Mouse (Mus musculus) adrenal gland (tissue): Measurements from ENCODE around the gene Itgb1bp1.

Source experiments
- intact Hi-C: fragments of 180-260 bp; cut with DNase I; formaldehyde crosslinking; loops from one replicate; pipeline ENCODE4 v1.15.1; 2025

Itgb1bp1 gene

DNA sequence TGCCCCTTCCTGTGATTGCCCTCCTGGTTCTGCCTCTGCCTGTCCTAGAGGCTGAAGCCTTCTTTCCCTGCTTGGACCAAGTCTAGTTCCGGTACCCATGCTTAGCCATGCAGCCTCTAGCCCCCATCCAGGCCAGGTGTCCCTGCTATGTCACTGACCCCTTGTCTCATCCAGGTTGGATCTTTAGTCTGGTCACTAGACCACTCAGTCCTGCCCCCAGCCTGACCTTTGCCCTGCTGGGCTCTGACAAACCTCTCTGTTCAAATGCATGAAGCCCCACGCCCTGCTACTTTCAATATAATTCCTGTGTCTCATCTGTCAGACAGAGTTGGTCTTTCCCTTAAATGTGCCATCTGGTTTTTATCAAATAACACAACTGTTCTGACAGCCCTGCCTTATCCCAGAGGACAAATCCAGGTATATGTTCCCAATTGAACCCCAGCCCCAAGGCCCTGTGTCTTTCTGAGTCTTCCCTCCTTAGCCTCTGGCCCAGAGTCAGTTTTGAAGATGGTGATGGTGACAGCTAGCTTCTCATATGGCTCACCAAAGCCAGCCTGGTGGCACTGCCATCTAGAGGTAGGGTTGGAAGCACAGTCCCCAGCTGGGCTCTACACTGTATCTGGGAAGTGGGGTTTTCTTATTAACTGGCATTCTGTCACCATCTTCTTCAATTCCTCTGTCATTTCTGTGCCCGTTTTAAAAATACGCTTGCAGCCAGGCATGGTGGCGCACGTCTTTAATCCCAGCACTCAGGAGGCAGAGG lies 25.4 kb downstream of the Itgb1bp1 start:
- intact Hi-C loops = loop anchor here (10.0 kb wide), 1 partner anchor 186 kb away; no protein-coding TSS in a partner anchor

DNA sequence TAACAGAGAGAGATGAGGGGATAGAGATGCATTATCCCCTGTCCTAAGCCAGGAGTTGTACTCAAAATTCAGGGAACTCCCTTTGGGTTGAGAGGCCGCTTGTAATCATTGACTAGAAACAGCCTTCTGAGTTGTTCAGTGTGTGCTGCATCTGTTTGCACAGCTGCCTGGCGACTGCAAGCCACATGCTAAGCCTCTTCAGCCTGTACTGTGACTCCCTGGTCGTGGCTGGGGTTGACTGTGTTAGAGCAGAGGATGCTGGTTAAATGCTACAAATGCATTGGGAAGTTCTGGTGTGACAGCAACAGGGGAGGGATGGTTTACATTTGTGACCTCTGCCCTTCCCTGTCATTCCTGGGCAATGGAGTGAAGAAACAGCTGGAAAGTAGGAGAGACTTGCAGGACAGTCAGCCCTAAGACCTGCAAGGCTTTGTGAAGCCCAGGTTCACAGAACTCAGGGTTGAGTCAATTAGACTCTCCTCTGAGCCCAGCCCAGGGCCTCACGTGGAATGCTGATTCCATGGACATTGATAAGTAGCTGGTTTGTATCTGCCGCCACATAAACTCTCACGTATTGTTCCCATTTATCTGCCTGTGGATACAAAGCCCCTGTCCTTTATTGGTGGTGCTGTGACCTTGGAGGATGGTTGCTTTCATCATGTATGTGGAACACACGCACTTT lies 38.2 kb downstream of the Itgb1bp1 start:
- intact Hi-C loops = no loop called here

- intact Hi-C loops = no loop called here
Measured at GRCm38 (mm10) chr12:21244375-21244960, 41.6 kb downstream of the Itgb1bp1 start.

DNA sequence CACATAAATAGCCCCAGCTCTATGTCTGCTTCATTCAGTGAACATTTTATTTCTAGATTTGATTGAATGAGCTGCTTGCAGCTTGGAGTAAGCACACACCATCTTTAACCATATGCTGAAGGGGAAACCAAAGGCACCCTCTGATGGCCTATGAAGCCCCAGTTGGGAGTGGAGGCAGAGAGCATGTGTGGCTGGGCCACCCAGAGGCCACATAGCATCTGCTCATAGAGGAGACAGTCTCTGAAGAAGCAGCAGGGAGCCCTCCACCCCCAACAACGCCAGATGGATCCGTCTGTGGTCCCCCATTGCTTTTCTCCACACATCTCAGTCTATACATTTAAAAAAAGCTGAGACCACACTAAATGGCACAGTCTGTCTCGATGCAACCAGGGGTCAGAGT lies 44.1 kb downstream of the Itgb1bp1 start:
- intact Hi-C loops = no loop called here

- intact Hi-C loops = no loop called here
Measured at GRCm38 (mm10) chr12:21234560-21234959, 51.5 kb downstream of the Itgb1bp1 start.

DNA sequence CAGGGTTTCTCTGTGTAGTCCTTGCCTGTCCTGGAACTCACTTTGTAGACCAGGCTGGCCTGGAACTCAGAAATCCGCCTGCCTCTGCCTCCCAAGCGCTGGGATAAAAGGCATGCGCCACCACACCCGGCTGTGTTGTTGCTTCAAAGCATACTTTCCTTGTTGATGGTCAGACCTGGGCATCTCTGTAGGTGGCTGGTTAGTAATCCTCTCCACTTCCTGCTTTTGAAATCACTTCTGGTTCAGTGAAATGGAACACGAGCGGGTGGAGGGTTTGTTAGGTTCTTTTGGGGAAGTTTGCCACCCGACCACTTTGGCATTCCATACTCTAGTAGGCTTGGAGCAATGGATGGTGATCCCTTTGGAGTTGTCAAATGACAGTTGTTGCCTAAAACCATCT lies 52.4 kb downstream of the Itgb1bp1 start:
- intact Hi-C loops = loop anchor here (2.0 kb wide), 1 partner anchor 31 kb away; no protein-coding TSS in a partner anchor

- intact Hi-C loops = loop anchor here (5.0 to 10.0 kb wide), 2 partner anchors 94 to 117 kb away; no protein-coding TSS in a partner anchor
Measured at GRCm38 (mm10) chr12:21229076-21229918, 56.8 kb downstream of the Itgb1bp1 start.

- intact Hi-C loops = loop anchor here (5.0 to 10.0 kb wide), 2 partner anchors 94 to 116 kb away; no protein-coding TSS in a partner anchor
Measured at GRCm38 (mm10) chr12:21228650-21229049, 57.4 kb downstream of the Itgb1bp1 start.

DNA sequence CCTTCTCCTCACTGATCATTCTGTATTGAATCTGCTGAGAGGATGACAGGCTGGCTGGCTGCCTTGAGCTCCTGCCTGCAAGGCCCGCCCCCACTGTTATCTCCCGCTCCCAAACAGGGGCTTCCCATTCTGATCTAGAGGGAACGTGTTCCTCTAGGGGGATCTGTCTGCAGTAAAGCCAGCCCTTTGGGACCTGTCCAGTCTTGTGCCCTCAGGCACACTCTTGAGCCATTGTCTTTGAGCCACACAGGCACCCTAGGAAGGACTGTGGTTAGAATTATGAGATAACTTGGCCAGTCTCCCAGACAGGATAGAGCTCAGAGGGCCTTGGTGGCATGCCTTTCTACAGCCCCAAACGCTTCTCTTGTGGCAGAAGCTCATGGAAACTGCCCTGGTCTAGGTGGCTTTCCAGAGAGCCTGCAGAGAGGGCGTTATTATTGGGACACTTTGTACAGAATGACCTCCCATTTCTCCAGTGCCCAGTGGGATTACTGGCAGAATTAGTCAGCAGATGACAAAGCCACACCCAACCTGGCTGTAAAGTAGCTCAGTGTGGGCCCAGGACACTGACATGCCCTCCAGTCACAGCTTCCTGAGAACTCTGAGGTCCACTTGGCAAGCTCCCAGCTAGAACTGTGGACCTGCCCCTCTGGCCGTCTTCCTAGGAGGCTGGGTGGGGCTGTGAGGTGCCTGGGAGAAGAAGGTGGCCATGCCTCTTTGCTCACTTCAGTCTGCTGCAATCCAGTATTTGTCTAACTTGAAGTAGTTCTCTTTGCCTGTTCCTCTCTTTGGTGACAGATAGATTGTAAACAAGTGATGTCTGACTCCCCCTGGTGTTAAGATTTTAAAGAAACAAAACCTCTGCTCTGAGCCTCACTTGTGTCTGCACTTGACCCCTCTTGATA lies 58.8 kb downstream of the Itgb1bp1 start:
- intact Hi-C loops = loop anchor here (5.0 to 10.0 kb wide), 2 partner anchors 93 to 115 kb away; no protein-coding TSS in a partner anchor

DNA sequence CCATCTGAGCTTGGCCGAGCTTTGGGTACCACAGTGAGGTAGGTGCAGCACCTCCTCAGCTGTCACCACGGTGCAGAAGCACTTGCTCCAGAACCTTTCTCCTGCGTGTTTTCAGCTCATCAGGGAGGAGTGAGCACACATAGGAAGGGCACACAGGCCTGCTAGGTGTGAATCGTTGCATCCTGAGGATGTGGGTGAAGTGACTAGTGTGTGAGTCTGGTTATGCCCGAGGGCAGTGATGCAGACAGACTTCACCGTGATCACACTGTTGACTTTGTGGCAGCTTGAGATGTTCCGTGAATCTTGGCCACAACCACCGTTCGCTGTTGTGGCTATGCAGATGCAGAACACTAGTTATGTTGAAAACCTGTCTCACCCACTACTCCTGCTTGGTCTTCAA lies 59.8 kb downstream of the Itgb1bp1 start:
- intact Hi-C loops = loop anchor here (5.0 to 10.0 kb wide), 2 partner anchors 92 to 114 kb away; no protein-coding TSS in a partner anchor

DNA sequence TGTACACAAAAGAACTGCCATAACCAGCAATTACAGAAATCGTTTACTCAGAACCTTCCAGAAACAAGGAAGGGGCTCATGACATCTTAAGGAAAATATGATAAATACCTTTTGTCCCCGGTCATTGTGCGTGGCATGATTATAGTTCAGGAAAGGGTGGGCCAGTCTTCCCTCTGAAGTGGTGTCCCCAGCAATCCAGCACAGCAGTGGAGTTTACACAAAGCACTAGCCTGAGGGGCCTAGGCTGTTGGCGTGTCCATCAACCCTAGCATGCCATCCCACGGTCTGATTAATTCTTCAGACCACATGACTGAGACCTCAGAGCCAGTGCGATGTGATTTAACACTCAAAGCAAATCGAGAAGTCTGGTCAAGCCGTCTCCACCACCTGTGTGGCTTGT lies 60.7 kb downstream of the Itgb1bp1 start:
- intact Hi-C loops = loop anchor here (5.0 to 10.0 kb wide), 2 partner anchors 91 to 113 kb away; no protein-coding TSS in a partner anchor

DNA sequence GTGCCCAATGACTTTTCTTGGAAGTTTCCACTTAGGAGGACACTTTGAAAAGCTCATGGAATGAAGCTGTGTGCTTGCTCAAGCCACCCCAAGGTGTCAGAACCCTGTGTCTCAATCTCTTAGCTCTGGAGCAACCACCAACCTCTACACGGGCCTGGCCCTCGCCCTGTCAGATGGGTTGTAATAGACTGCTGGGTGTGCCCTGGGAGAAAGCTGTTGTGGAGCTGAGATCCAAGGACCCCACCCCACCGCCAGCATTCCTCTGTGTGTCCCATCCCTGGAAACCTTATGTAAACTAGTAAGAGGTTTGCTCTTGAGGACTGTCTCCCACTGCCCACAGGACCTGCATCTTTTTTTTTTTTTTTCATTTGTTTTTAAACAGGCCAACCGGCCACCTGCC lies 62.2 kb downstream of the Itgb1bp1 start:
- intact Hi-C loops = loop anchor here (5.0 to 10.0 kb wide), 2 partner anchors 37 to 89 kb away; no protein-coding TSS in a partner anchor

DNA sequence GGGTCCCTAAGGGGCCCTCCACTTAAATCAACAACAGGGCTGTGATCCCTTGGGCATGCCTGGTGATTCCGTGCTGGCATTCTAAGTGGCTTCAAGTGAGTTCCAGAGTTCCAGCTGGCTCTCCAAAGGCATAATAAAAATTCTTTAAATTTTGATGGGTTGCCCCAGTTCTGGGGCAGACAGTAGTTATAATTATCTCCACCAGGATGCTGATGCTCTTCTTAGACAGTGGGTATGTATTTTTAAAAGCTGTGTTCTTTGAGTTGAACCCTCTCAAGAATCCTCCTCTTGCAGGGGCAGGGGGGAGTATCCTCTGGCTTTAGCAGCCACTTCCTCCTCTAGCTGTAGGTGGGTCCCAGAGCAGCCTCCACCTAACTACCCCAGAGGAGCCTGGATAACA lies 65.5 kb downstream of the Itgb1bp1 start:
- intact Hi-C loops = loop anchor here (5.0 to 10.0 kb wide), 2 partner anchors 33 to 86 kb away; no protein-coding TSS in a partner anchor

DNA sequence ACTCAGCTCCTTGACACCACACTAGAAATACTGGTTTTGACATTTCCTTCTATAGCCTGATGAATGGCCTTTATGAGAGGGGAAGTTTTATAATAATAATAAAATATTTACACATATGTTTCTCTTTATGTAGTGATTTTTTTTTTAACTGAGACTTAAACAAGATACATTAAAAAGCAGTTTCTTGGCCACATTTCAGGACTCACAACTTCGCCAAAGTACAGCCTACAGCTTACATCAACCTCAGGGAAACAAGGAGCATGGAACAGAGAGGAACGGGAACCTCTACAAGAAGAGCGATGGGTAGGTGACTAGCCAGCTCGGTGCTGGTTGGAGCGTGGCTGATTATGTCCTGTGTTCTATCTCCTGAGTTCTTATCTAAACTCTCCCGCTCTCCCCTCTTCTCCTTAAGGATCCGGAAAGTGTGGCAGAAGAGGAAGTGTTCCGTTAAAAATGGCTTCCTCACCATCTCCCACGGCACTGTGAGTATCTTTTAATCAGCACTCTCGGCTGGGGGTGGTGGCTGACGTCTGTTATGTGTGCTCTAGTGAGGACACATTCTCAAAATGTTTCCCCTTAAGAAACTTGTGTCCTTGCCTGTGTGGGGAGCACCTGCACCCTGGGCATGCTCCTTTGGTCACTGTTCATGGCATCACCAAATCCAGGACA lies 68.2 kb downstream of the Itgb1bp1 start:
- intact Hi-C loops = no loop called here

- intact Hi-C loops = no loop called here
Measured at GRCm38 (mm10) chr12:21214551-21215165, 71.4 kb downstream of the Itgb1bp1 start.

- intact Hi-C loops = no loop called here
Measured at GRCm38 (mm10) chr12:21212876-21213275, 73.2 kb downstream of the Itgb1bp1 start.

DNA sequence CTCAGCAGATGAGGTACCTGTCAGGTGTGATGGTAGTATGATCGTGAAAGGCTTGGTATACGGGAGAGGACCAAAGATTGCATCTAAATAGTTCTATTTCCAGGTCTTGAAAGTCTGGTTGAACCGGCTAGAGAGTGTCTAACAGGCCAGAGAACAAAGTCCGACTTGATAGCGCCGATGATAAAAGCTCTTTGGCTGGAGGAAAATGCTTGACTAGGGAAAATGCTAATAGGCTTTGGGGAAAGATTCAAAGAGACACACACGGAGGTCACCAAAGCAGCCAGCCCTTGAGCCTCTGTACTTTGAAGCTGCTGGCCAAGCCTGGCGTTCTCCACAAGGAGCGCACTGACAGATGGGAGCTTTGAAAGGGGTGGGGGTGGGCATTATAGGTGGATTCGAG lies 76.8 kb downstream of the Itgb1bp1 start:
- intact Hi-C loops = loop anchor here (5.0 kb wide), 1 partner anchor 97 kb away; no protein-coding TSS in a partner anchor

- intact Hi-C loops = loop anchor here (5.0 kb wide), 1 partner anchor 96 kb away; no protein-coding TSS in a partner anchor
Measured at GRCm38 (mm10) chr12:21208172-21208795, 77.8 kb downstream of the Itgb1bp1 start.
